Mouse (Mus musculus) liver, postnatal 0 days (tissue): ENCODE measurements at regions not wholly inside any gene's neighbourhood (a gene's known extent, or its start where the extent isn't known, plus 50 kb on each side); places are given as distances from the start of the nearest gene placed in this dataset.
"Not testable (repeated sequence)": the region's sequence is repeated elsewhere in the genome, so short reads cannot be mapped to it uniquely, and the experiment has no call there.

Experiments used
- ATAC-seq: fragments of 200-750 bp; cut with Nextera tagmentation; 2 replicates; pipeline ENCODE4 v1.8.0; 2017; ENCODE audit warnings: mild to moderate bottlenecking, moderate library complexity
- DNase-seq: peaks from one replicate; pipeline ENCODE4 v3.0.0-alpha.2; 2016
- H3K27ac ChIP-seq: fragments of 300-500 bp; sonication (generic); 2 replicates; pipeline ENCODE4 v1.5.1; 2014; ENCODE audit warnings: antibody characterized with exemption, moderate library complexity, mild to moderate bottlenecking, low read depth
- H3K27me3 ChIP-seq: fragments of 300-500 bp; sonication (generic); 2 replicates; pipeline ENCODE4 v1.6.1; 2014; ENCODE audit warnings: low read length, control low read depth, mixed read lengths; ENCODE audit not compliant: insufficient read depth
- H3K36me3 ChIP-seq: fragments of 300-500 bp; sonication (generic); replicated peaks from 2 replicates; pipeline ENCODE4 v1.6.1; 2014; ENCODE audit warnings: mild to moderate bottlenecking, control low read depth, low read length, moderate library complexity, mixed read lengths; ENCODE audit not compliant: insufficient read depth
- H3K4me1 ChIP-seq: fragments of 300-500 bp; sonication (generic); 2 replicates; pipeline ENCODE4 v1.6.1; 2014; ENCODE audit warnings: antibody characterized with exemption, mild to moderate bottlenecking, control low read depth; ENCODE audit not compliant: insufficient read depth
- H3K4me2 ChIP-seq: fragments of 300-500 bp; sonication (generic); 2 replicates; pipeline ENCODE4 v1.6.1; 2014; ENCODE audit warnings: low read depth, mild to moderate bottlenecking, low read length, moderate library complexity, mixed read lengths
- H3K4me3 ChIP-seq: fragments of 300-500 bp; sonication (generic); 2 replicates; pipeline ENCODE4 v1.5.1; 2014; ENCODE audit warnings: low read depth, low read length
- H3K9ac ChIP-seq: fragments of 300-500 bp; sonication (generic); replicated peaks from 2 replicates; pipeline ENCODE4 v1.6.1; 2014; ENCODE audit warnings: mild to moderate bottlenecking, moderate library complexity
- H3K9me3 ChIP-seq: fragments of 300-500 bp; sonication (generic); 2 replicates; pipeline ENCODE4 v1.6.1; 2016; ENCODE audit warnings: mild to moderate bottlenecking, control low read depth, low read length, mixed read lengths
- CTCF ChIP-seq: sonication (generic); IDR thresholded peaks from 2 replicates; pipeline ENCODE4 v1.5.1; 2016; ENCODE audit warnings: antibody characterized with exemption, low read depth
- EP300 ChIP-seq: IDR thresholded peaks from 2 replicates; pipeline ENCODE4 v1.6.1; 2016; ENCODE audit warnings: antibody characterized with exemption, low read depth, mild to moderate bottlenecking
- WGBS: fragments of 180-500 bp; shearing (Covaris S2); extraction: QIAGEN DNeasy Blood & Tissue Kit; methylation state at CpG from one replicate; pipeline ENCODE4 v1.1.7; 2014; ENCODE audit not compliant: insufficient replicate concordance; 5-methylcytosine and 5-hydroxymethylcytosine counted together

DNA sequence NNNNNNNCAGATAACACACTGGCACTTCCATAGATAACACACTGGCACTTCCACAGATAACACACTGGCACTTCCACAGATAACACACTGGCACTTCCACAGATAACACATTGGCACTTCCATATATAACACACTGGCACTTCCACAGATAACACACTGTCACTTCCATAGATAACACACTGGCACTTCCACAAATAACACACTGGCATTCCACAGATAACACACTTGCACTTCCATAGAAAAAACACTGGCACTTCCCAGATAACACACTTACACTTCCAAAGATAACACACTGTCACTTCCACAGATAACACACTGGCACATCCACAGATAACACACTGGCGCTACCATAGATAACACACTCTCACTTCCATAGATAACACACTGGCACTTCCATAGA, 105.7 kb upstream of the Afdn start:
- not testable (repeated sequence) for H3K4me1 ChIP-seq, H3K9ac ChIP-seq, H3K27me3 ChIP-seq, DNase-seq, ATAC-seq, H3K9me3 ChIP-seq, H3K4me3 ChIP-seq, H3K36me3 ChIP-seq, H3K4me2 ChIP-seq, H3K27ac ChIP-seq
- WGBS, result 67% methylated on average over 1 of the region's 1 CpGs

DNA sequence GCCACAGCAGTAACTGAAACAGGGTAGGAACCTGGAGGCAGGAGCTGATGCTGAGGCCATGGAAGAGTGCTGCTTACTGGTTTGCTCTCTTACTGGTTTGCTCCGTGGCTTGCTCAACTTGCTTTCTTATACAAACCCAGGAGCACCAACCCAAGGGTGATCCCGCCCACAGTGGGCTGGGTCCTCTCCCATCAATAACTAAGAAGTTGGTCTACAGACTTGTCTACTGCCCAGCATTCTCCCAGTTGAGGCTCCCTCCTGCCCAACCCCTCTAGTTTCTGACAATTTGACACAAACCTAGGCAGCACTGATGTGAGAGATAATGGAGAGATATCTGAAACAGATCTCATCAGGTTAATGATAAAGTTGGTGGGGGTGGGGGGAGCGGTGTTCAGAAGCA, 104.3 kb upstream of the Afdn start:
- H3K27ac ChIP-seq, result no peak overlapping the region
- H3K4me2 ChIP-seq, result peak overlapping the region; percentile 34; the same call in 1 of the 2 replicates
- no peaks in the 10 kb centered on the region for H3K9me3 ChIP-seq
- 21% methylated on average over 3 of the region's 3 CpGs for WGBS
- DNase-seq, result no peak
- ATAC-seq, result no peak
- H3K36me3 ChIP-seq, result no peaks in the 10 kb centered on the region
- H3K27me3 ChIP-seq, result no peaks in the 10 kb centered on the region
- no peak overlapping the region for H3K4me3 ChIP-seq
- no peak overlapping the region for H3K9ac ChIP-seq
- TF ChIP-seq CTCF (no peak), EP300 (no peak)
- peaks cover 7% of the 10 kb centered on the region; the same call in 1 of the 2 replicates for H3K4me1 ChIP-seq

DNA sequence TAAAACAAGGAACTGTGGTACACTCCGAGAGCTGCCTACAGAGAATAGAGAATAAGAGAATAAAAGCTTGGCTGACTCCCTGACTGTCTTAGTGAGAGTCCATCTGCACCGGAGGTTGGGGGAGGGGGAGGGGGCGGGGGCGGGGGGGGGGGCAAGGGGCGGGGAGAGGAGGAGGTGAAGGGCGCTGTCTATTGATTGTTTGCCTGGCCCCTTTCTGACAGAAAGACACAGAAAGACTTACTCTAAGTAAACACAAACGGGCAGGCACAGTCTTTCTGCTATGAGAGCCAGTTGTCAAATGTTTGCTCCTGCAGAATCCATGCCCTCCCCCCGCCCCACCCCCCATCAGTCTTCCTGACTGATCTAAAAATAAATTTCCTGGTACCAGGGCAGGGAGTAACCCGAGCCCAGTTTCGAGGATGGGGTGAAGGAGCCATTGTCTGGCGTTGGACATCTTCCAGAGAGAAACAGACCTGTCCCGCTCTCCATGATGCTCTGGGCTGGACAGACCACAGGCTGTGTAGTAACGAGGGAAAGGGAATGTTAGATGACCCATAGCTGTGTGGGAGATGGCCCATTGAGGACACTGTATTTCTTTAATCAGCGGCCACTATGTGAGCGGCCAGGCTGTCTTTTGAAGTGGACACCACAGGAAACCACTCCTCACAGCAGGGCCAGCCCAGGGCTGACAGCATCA, 103.7 kb upstream of the Afdn start:
- Histone ChIP-seq H3K27me3 (no peaks in the 10 kb centered on the region), H3K4me3 (no peak overlapping the region), H3K36me3 (no peaks in the 10 kb centered on the region), H3K27ac (no peak overlapping the region), H3K9me3 (no peaks in the 10 kb centered on the region), H3K9ac (no peak overlapping the region), H3K4me1 (peaks cover 9% of the 10 kb centered on the region; the same call in 1 of the 2 replicates), H3K4me2 (peak overlapping the region; percentile 34)
- WGBS, result 17% methylated on average over 10 of the region's 15 CpGs
- ATAC-seq, result peak; percentile 38
- TF ChIP-seq CTCF, result no peak
- TF ChIP-seq EP300, result no peak
- DNase-seq, result peak; percentile 27

DNA sequence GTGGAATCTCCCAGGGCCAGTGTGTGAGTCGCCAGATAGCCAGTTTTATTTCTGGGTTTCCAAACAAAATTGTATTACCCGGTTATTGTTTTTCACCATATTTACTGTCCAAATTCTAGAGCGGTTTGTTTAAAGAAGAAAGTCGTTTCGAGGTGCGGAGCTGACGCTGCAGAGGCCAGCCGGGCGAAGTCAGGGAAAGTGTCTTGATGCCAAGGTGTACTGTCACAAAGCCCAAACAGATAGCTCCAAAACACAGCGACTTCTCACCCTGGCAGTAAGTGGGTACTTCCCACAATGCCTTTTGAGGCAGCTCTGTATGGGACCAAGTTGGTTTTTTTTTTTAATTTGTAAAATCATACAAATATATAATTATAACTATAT, 103.2 kb upstream of the Afdn start:
- Histone ChIP-seq H3K27me3 (no peaks in the 10 kb centered on the region), H3K9ac (no peak overlapping the region), H3K4me3 (no peak overlapping the region), H3K4me1 (peaks cover 9% of the 10 kb centered on the region; the same call in 1 of the 2 replicates), H3K9me3 (no peaks in the 10 kb centered on the region), H3K4me2 (0 out of 2 replicates have a peak overlapping the region, but pooled peaks have one; percentile 34), H3K27ac (no peak overlapping the region), H3K36me3 (no peaks in the 10 kb centered on the region)
- no peak for DNase-seq
- WGBS, result 48% methylated on average over 10 of the region's 10 CpGs
- no peak for TF ChIP-seq EP300
- no peak for ATAC-seq

DNA sequence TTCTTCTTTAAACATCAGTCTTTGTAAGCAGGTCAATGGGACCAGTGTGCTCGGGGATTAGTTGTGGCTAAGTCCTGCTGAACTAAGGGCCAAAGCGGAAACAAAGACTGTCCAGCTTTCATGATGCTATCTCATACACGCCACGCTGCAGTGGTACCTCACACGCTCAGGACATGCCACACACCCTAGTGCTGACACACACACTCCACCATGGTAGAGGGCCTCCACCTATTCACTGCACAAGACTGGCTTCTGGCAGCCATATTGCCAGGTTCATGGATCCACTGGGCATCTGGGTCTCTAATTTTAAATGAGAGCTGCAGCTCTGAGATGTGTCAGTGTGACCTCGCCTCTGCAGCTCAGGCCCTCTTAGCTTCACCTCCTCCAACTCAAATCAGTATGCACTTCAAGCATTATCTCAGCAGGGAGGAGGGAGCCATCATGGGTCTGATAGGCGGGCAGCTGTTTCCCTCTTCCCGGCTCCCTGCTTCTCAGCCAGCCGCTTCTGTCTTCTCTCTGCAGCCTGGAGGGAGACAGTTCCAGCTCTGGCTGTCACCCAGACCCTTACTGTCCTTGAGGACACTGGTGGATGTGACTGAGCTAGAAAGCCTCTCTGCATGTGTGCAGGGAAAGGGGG, 102.6 kb upstream of the Afdn start:
- Histone ChIP-seq H3K27ac (no peak overlapping the region), H3K4me3 (no peak overlapping the region), H3K9me3 (no peaks in the 10 kb centered on the region), H3K36me3 (no peaks in the 10 kb centered on the region), H3K4me1 (peaks cover 9% of the 10 kb centered on the region; the same call in 1 of the 2 replicates), H3K4me2 (no peak overlapping the region), H3K27me3 (no peaks in the 10 kb centered on the region), H3K9ac (no peak overlapping the region)
- 72% methylated on average over 9 of the region's 9 CpGs for WGBS
- TF ChIP-seq EP300, result no peak
- no peak for TF ChIP-seq CTCF
- no peak for DNase-seq
- ATAC-seq, result no peak

DNA sequence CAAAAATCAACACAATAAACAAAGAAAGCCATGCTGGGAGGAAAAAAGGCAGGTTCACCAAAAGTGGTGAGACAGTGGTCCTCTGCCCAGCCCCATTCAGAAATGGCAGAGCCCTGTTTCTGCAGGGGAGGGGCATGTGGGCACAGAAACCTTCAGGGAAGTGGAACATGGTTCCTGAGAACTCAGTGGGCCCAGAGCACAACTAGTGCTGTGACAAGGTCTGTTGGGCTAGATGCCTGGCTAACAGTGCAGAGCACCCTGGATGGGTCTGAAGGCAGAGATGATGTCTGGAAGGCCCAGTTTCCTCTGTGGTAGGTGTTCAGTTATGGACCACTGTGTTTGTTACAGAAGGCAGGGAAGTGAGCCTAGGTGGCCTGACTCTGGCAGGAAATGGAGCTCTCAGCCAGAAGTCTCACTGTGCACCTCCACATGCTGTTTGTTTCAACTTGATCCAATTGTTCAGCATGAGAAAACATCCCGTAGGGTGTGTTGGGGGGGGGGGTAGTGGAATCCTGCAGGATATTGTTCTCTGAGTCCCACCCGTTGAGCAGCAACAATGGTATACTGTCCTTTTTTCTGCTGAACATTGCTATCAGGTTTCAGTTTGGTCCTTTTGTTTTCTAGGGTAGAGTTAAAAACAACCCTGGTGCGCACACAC, 101.9 kb upstream of the Afdn start:
- Histone ChIP-seq H3K4me3 (no peak overlapping the region), H3K27ac (no peak overlapping the region), H3K4me1 (peaks cover 9% of the 10 kb centered on the region; the same call in 1 of the 2 replicates), H3K27me3 (no peaks in the 10 kb centered on the region), H3K4me2 (no peak overlapping the region), H3K36me3 (no peaks in the 10 kb centered on the region), H3K9ac (no peak overlapping the region), H3K9me3 (no peaks in the 10 kb centered on the region)
- 53% methylated on average over 3 of the region's 3 CpGs for WGBS
- no peak for ATAC-seq
- no peak for DNase-seq
- TF ChIP-seq EP300 (no peak), CTCF (no peak)
